Mouse (Mus musculus) testis, postnatal 14 days (tissue): ENCODE results near the gene Krt33a.

Source experiments
- DNase-seq: peaks from one replicate; pipeline ENCODE4 v3.0.0; 2021; ENCODE audit warnings: low spot score

The Krt33a gene

GRCm38 (mm10) chr11:99986180-99986647, 29.8 kb downstream of the Krt33a start, which contains the start of gene Krtap16-1:
Gene Krtap16-1 (minus strand): TSS chr11:99986597.
- DNase-seq: no peak

DNA sequence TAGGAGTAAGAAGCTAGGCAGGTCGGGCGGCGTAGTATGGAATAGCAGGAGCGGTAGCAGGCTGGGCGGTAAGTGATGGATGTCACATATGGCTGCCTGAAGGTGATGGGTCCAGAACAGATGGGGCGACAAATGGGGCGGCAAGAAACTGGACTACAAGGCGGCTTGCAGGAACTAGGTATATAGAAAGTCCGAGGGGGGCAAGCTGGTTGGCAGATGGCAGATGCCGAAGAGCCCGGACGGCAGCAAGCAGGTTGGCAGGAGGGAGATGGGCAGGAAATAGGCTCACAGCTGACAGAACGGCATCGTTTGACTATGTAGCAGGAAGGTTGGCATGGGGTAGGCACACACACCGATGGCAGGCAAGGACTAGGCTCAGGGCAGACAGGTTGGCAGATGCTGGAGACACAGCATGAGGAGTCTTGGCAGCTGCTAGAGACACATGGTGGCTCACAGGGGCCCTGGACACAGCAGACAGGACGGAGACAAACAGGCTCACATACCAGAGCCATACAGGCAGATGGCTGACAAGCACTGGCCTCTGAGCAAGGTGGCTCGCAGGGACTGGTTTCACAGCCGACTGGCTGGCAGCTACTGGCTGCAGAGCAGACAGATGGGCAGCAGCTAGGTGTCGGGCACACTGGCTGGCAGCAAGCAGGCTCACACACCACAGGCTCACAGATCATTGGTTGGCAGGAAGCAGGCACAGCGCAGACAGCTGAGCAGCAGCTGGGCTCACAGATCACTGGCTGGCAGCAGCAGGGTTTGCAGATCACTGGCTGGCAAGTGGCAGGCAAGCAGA, 30.5 kb downstream of the Krt33a start:
- no peak for DNase-seq

DNA sequence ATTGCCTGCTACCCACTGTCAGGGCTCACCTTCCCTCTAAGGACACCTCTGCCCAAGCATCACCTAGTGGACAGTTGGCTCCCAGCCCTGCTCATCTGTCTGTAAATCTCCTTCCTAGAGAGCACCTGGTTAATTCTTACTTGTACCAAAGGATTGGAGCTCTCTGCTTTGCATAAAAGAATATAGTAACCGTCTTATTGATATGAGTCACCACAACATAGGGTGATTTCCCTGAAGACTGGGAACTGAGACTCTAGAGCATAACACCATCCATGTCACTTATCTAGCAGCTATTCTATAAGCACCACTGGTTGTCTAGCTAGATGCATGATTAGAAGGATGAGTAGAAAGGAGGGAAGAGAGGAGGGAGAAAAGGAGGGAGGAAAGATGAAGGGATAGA, 32.6 kb downstream of the Krt33a start:
- no peak for DNase-seq

DNA sequence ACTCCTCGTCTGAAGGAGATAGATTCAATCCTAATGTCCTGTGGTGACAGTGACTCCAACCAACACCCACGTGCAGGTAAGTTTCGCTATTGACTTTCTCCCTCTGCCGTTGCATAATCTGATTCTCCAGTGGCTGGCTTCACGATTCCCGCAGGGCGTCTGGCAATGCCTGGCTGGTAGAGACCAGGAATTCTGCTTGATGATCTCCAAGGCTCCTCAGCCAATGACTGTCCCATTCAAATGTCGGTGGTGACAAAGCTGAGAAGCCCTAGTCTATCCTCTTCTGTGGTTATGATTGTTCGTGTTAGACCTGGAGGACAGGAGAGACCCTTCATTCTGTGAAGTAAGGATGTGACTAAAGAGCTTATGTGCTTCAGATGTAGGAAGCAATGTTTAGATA, 33.3 kb downstream of the Krt33a start:
- no peak for DNase-seq

DNA sequence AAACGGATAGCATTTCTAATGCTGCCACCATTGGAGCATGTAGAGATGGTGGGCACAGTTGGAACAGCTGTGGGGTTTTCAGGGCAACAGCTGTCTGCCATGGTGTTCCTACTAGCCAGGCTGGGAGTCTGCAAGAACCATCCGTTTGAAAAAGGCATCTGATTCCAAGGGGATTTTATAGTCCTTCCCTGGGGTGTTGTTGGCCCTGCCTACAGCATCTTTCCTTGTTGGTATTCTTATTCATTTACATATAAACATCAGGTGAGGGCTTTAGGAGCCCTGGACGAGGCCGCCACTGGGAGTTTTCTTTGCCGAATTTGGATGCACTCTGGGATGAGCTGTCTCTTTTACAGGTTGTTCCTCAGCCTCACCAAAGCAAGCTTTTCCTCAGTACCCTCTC, 37.1 kb downstream of the Krt33a start, which contains the start of gene Krtap29-1:
TSS of gene Krtap29-1 (minus strand) at position 101 of the 400 bp plus-strand sequence.
- DNase-seq: no peak

- no peak for DNase-seq
These were observed 50.1 kb downstream of the Krt33a start for GRCm38 (mm10) chr11:99965961-99966360.

- DNase-seq: no peak
These were observed 51.8 kb downstream of the Krt33a start for GRCm38 (mm10) chr11:99964213-99964612.
